Mouse (Mus musculus) thymus, adult 2 months (tissue): Measurements from ENCODE around the gene Osbpl9. TPM values are rescaled to one million over a fixed set of nuclear protein-coding genes. Genes with fewer than 3 reads are reported as not detected.

Source experiments
- DNase-seq: peaks from one replicate; pipeline ENCODE4 v3.0.0; 2021
- H3K27ac ChIP-seq: fragments of 200-500 bp; 2 replicates; pipeline ENCODE4 v1.5.1; 2012; ENCODE audit warnings: low read length, control low read depth; ENCODE audit not compliant: control insufficient read depth, insufficient read depth
- H3K27me3 ChIP-seq: fragments of 200-500 bp; 2 replicates; pipeline ENCODE4 v1.6.1; 2012; ENCODE audit warnings: mild to moderate bottlenecking, low read length, moderate library complexity, mixed read lengths; ENCODE audit not compliant: control insufficient read depth, insufficient read depth
- H3K36me3 ChIP-seq: fragments of 200-500 bp; 2 replicates; pipeline ENCODE4 v1.6.1; 2012; ENCODE audit warnings: mild to moderate bottlenecking, low read length, moderate library complexity; ENCODE audit not compliant: control insufficient read depth, insufficient read depth
- H3K4me1 ChIP-seq: fragments of 200-500 bp; replicated peaks from 2 replicates; pipeline ENCODE4 v1.6.1; 2012; ENCODE audit warnings: low read length; ENCODE audit not compliant: control insufficient read depth, insufficient read depth
- H3K4me3 ChIP-seq: fragments of 200-500 bp; 2 replicates; pipeline ENCODE4 v1.5.1; 2012; ENCODE audit warnings: mild to moderate bottlenecking, low read length, control low read depth, moderate library complexity; ENCODE audit not compliant: control insufficient read depth, insufficient read depth
- CTCF ChIP-seq: fragments of 200-500 bp; IDR thresholded peaks from 2 replicates; pipeline ENCODE4 v1.5.1; 2012; ENCODE audit warnings: mild to moderate bottlenecking, control low read depth, low read length, moderate library complexity, borderline replicate concordance; ENCODE audit not compliant: control insufficient read depth, poor library complexity, insufficient read depth; ENCODE audit errors: extremely low read depth
- POLR2A ChIP-seq: fragments of 200-500 bp; IDR thresholded peaks from 2 replicates; pipeline ENCODE4 v1.6.1; 2012; ENCODE audit warnings: mild to moderate bottlenecking, low read length, control low read depth, moderate library complexity; ENCODE audit not compliant: control insufficient read depth, poor library complexity, insufficient read depth; ENCODE audit errors: extremely low read depth
- WGBS: fragments of 180-500 bp; shearing (Covaris S2); methylation state at CpG from one replicate; pipeline ENCODE4 v1.1.7; 2018; 5-methylcytosine and 5-hydroxymethylcytosine counted together
- polyA plus RNA-seq: library from polyadenylated mRNA; depleted of rRNA; stranded (reverse); fragments of >200 nt; gene quantifications from 2 replicates; pipeline ENCODE4 v1.2.3, GENCODE M21; 2012

Gene Osbpl9
- polyA plus RNA-seq, 1 experiment: 93.2 TPM

DNA sequence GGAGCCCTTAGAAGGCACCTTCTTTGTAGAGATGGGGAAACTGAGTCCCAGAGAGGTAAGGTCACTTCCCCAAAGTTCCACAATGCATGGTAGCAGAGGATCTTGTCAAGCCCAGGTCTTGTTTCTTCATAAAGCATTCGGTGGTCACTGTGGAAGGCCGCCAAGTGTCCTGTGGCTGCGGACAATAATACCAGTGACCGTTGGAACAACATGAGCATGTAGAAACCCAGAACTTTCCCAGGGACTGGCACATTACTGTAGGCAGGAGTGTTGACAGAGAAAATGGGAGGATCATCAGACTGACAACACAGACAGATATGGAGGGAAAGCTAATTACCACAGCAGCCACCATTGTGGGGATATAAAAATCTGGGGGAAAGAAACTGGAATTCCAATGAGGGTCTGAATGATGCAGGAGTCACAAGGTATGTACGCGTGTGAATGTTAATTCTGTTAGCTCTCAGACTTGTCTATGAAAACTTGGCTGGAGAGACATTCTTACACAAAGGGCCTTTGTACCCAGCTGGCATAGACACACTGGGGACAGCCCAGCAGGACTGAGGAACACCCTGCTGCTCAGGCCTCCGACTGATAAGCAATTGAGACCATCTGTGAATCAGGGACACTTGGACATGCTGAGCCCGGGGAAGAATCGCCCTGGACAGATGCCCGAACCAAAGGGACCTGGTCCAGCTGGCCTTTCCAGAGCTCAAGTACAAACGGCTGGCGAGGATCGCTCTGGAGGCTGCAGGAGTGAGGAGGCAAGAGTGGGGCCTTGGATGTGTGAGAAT is 22.9 kb upstream of the Osbpl9 start:
- no peak for DNase-seq
- no peak overlapping the region for H3K4me3 ChIP-seq
- H3K36me3 ChIP-seq: no peaks in the 10 kb centered on the region
- no peaks in the 10 kb centered on the region for H3K27me3 ChIP-seq
- TF ChIP-seq POLR2A (no peak), CTCF (no peak)
- WGBS: 94% methylated on average over 13 of the region's 13 CpGs
- peaks cover 5% of the 10 kb centered on the region for H3K4me1 ChIP-seq
- no peak overlapping the region for H3K27ac ChIP-seq

DNA sequence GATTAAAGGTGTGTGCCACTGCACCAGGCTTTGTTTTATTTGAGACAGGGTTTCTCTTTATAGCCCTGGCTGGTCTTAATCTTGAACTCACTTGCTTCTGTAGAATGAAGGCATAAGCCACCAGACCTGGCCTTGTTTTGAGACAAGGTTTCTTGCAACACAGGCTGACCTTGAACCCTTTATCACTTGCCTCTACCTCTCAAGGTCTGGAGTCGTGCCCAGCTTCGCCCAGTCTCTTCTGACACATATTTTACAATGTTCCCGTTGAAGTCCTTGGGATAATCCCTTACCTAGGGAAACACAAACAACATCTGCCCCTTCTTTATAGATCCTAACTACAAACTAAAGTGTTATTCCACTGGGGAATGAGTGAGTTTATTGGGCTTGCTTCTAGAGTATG is 19.9 kb upstream of the Osbpl9 start:
- no peaks in the 10 kb centered on the region for H3K27me3 ChIP-seq
- H3K36me3 ChIP-seq: no peaks in the 10 kb centered on the region
- DNase-seq: no peak
- TF ChIP-seq POLR2A (no peak), CTCF (no peak)
- 93% methylated on average over 3 of the region's 3 CpGs for WGBS
- H3K4me1 ChIP-seq: peaks cover 3% of the 10 kb centered on the region; the same call in 1 of the 2 replicates
- no peak overlapping the region for H3K4me3 ChIP-seq
- H3K27ac ChIP-seq: no peak overlapping the region

DNA sequence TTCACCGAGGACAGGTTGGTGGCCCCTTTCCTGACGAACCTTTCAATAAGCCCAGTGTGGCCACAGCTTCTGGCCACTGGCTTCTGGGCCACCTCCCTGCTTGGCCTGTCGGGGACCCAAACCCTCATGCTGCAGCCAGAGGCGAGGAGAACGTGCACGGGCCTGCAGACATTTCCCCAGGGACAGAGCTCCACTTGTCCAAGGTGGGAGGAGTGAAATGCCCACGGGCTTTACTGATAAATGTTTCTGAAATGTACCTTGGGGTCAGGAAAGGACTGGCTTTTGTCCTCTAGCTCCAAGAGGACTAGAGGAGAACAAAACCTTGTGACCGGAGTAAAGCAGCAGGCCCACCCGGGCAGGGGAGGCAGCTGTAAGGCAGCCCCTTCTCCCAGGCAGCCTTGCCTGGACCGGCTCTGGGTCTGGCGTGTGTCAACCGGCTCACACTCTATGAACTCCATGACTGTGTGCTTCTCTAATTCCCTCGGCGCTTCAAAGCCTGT is 18.4 kb upstream of the Osbpl9 start:
- 90% methylated on average over 14 of the region's 14 CpGs for WGBS
- Histone ChIP-seq H3K36me3 (no peaks in the 10 kb centered on the region), H3K4me1 (peaks cover 3% of the 10 kb centered on the region; the same call in 1 of the 2 replicates), H3K27me3 (no peaks in the 10 kb centered on the region), H3K4me3 (no peak overlapping the region), H3K27ac (no peak overlapping the region)
- TF ChIP-seq POLR2A (no peak), CTCF (no peak)
- DNase-seq: no peak

DNA sequence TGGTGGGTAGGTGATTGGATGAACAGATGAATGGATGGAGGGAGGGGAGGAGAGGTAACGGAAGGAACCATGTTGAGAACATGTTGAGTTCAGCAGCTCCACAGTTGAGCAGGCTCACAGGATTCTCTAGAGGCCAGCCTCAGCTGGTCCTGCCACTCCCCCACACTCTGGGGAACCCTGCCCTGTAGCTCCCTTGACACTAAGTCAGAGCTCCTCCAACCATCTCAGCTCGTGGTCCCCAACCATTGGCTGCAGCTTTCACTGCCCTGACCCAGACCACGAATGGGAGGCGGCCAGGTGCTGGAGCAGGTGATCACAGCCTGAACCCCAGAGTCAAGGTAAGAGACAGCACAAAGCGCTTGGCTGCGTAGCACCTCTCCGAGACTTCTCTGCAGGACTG is 15.9 kb upstream of the Osbpl9 start:
- 85% methylated on average over 7 of the region's 7 CpGs for WGBS
- H3K36me3 ChIP-seq: no peaks in the 10 kb centered on the region

DNA sequence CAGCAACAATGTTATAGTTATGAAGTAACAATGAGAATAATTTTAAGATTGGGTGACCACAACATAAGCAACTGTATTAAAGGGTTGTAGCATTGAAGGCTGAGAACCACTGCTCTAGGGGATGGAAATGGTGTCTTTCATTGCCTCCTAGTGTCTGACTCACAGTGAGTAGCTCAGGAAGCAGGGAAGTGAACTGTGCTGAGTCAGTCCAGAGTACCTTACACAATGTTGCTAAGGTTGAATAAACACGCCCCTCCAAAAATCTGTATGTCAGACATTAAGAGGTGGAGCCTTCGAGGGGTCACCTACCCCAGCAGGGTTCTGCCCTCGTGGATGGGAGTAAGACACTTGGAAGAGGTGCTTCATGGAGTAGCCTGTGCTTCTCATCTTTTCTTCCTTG is 11.9 kb upstream of the Osbpl9 start:
- WGBS: 76% methylated on average over 3 of the region's 3 CpGs
- Histone ChIP-seq H3K4me1 (no peaks in the 10 kb centered on the region), H3K36me3 (no peaks in the 10 kb centered on the region), H3K27me3 (no peaks in the 10 kb centered on the region), H3K27ac (no peak overlapping the region), H3K4me3 (no peak overlapping the region)
- TF ChIP-seq CTCF (no peak), POLR2A (no peak)
- no peak for DNase-seq

More for the DNA sequence above, 15.9 kb upstream of the Osbpl9 start:
- no peak for DNase-seq
- Histone ChIP-seq H3K27me3 (no peaks in the 10 kb centered on the region), H3K27ac (no peak overlapping the region), H3K4me3 (no peak overlapping the region), H3K4me1 (no peaks in the 10 kb centered on the region)
- TF ChIP-seq CTCF (no peak), POLR2A (no peak)

DNA sequence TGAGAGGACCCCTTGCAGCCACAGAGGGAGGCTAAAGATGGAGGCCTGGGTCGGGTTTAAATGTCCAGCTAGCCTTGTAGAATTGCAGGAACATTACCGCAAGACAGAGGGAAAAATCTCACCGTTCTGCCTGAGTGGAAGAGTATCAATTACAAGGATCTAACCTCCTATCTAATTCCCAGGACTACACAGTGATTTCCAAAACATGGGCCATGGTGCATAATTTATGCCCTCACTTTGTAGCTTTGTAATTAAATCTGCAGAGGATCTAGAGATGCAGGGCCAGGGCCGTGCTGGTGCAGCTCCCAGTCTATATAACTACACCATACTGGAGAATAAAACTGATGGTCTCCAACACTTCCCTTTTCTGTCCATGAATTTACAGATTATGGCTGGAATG is 8.8 kb upstream of the Osbpl9 start:
- no peak overlapping the region for H3K4me3 ChIP-seq
- no peaks in the 10 kb centered on the region for H3K36me3 ChIP-seq
- 91% methylated on average over 4 of the region's 4 CpGs for WGBS
- no peaks in the 10 kb centered on the region for H3K27me3 ChIP-seq
- no peaks in the 10 kb centered on the region for H3K4me1 ChIP-seq
- H3K27ac ChIP-seq: no peak overlapping the region
- DNase-seq: no peak
- TF ChIP-seq CTCF (no peak), POLR2A (no peak)
